Mouse (Mus musculus) stomach, embryonic 14.5 days (tissue): Measurements from ENCODE around the gene Coch. TPM values are rescaled to one million over a fixed set of nuclear protein-coding genes. Genes with fewer than 3 reads are reported as not detected.
A peak's percentile ranks its signal among the peaks of the same experiment; 100 is the strongest.
"Not testable (repeated sequence)": the region's sequence is repeated elsewhere in the genome, so short reads cannot be mapped to it uniquely, and the experiment has no call there.

Source experiments
- ATAC-seq: fragments of 200-750 bp; cut with Nextera tagmentation; 2 replicates; pipeline ENCODE4 v1.8.0; 2017; ENCODE audit warnings: low read depth, moderate TSS enrichment; ENCODE audit not compliant: insufficient number of reproducible peaks, insufficient read depth, low FRiP score
- H3K27ac ChIP-seq: fragments of 300-500 bp; sonication (generic); 2 replicates; pipeline ENCODE4 v1.5.1; 2014; ENCODE audit warnings: mild to moderate bottlenecking, low read length, moderate library complexity, mixed read lengths
- H3K27me3 ChIP-seq: fragments of 300-500 bp; sonication (generic); 2 replicates; pipeline ENCODE4 v1.6.1; 2014; ENCODE audit warnings: low read length, control low read depth, mixed read lengths; ENCODE audit not compliant: control insufficient read depth, insufficient read depth
- H3K36me3 ChIP-seq: fragments of 300-500 bp; sonication (generic); 2 replicates; pipeline ENCODE4 v1.6.1; 2014; ENCODE audit warnings: mild to moderate bottlenecking, control low read depth, low read length, moderate library complexity, mixed read lengths; ENCODE audit not compliant: control insufficient read depth, insufficient read depth
- H3K4me1 ChIP-seq: fragments of 300-500 bp; sonication (generic); 2 replicates; pipeline ENCODE4 v1.6.1; 2014; ENCODE audit warnings: low read length, control low read depth, mixed read lengths; ENCODE audit not compliant: control insufficient read depth, insufficient read depth
- H3K4me2 ChIP-seq: fragments of 300-500 bp; sonication (generic); replicated peaks from 2 replicates; pipeline ENCODE4 v1.6.1; 2014; ENCODE audit warnings: low read depth, low read length, control low read depth
- H3K4me3 ChIP-seq: fragments of 300-500 bp; sonication (generic); 2 replicates; pipeline ENCODE4 v1.5.1; 2014; ENCODE audit warnings: low read depth, low read length, control low read depth
- H3K9ac ChIP-seq: fragments of 300-500 bp; sonication (generic); replicated peaks from 2 replicates; pipeline ENCODE4 v1.6.1; 2014; ENCODE audit warnings: low read depth, mild to moderate bottlenecking, control low read depth, low read length, moderate library complexity, mixed read lengths
- H3K9me3 ChIP-seq: fragments of 300-500 bp; sonication (generic); 2 replicates; pipeline ENCODE4 v1.6.1; 2016; ENCODE audit warnings: low read depth, low read length, control low read depth; ENCODE audit not compliant: control insufficient read depth
- WGBS: fragments of 180-500 bp; shearing (Covaris S2); extraction: QIAGEN DNeasy Blood & Tissue Kit; methylation state at CpG from one replicate; pipeline ENCODE4 v1.1.7; 2014; 5-methylcytosine and 5-hydroxymethylcytosine counted together
- polyA plus RNA-seq: library from polyadenylated mRNA; unstranded; fragments of >200 nt; fragmentation: Nextera tagmentation; extraction: Ambion mirVana; gene quantifications from 2 replicates; pipeline ENCODE4 v1.2.1, GENCODE M21; 2014

Coch gene
- polyA plus RNA-seq, 1 experiment from 2014 or later = 1.6 TPM

DNA sequence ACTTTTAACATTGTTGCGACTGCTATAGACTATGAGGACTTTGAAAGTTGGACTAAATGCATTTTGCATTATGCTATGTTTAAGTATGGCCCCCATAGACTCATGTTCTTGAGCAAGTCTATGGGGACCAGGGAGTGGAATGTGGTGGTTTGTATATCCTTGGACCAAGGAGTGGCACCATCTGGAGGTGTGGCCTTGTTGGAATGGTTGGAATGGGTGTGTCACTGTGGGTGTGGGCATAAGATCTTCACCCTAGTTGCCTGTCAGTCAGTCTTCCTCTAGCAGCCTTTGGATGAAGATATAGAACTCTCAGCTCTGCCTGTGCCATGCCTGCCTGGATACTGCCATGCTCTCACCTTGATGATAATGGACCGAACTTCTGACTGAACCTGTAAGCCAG, 15.3 kb upstream of the Coch start:
- not testable (repeated sequence) for H3K36me3 ChIP-seq, H3K4me1 ChIP-seq, ATAC-seq, H3K27ac ChIP-seq, H3K9ac ChIP-seq, H3K4me3 ChIP-seq, H3K9me3 ChIP-seq, H3K4me2 ChIP-seq, H3K27me3 ChIP-seq
- WGBS = 88% methylated on average over 2 of the region's 2 CpGs

DNA sequence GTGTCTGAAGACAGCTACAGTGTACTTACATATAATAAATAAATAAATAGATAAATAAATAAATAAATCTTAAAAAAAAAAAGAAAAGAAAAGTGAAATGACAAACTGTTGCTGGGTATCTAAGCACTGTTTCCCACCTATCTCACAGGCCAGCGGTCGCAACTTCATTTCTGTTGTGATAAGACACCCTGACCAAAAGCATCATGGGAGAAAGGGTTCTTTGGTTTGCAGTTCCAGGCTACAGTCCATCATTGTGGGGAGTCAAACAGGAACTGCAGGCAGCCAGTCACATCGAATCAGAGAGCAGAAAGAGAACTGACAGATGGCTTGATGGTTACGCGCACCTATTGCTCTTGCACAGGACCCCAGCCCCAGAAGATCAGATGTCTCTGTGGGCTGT, 3.9 kb upstream of the Coch start:
- Histone ChIP-seq H3K36me3 (no peaks in the 10 kb centered on the region), H3K9ac (no peak overlapping the region), H3K4me3 (no peak overlapping the region), H3K27me3 (peaks cover 16% of the 10 kb centered on the region; the same call in 1 of the 2 replicates), H3K4me2 (no peak overlapping the region), H3K27ac (no peak overlapping the region), H3K4me1 (peaks cover 5% of the 10 kb centered on the region; the same call in 1 of the 2 replicates), H3K9me3 (peaks cover 3% of the 10 kb centered on the region; the same call in 1 of the 2 replicates)
- WGBS = 84% methylated on average over 5 of the region's 5 CpGs
- ATAC-seq = no peak

DNA sequence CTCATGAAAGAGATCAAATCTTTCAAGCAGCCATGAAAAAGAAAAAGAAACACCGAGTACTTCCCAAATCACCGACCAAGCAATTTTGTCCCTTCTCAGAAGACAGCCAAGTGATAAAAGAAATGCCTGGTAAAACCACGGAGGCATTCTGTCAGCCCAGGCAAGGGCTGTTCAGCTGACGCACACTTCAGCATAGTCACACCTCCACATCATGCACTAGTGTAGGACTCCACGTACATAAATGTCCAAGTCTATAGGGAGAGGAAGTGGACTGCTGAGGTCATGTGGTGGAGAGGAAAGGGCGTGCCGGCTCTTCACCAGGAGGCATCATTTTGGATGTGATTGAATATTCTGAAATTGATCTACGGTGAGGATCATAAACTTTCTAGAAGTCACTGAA, 1.2 kb upstream of the Coch start:
- no peak overlapping the region for H3K4me3 ChIP-seq
- H3K9me3 ChIP-seq = peaks cover 3% of the 10 kb centered on the region; the same call in 1 of the 2 replicates
- H3K27me3 ChIP-seq = peaks cover 23% of the 10 kb centered on the region; the same call in 1 of the 2 replicates
- no peak overlapping the region for H3K27ac ChIP-seq
- H3K4me1 ChIP-seq = peaks cover 5% of the 10 kb centered on the region; the same call in 1 of the 2 replicates
- no peak overlapping the region for H3K9ac ChIP-seq
- H3K36me3 ChIP-seq = no peaks in the 10 kb centered on the region
- WGBS = 71% methylated on average over 8 of the region's 8 CpGs
- no peak overlapping the region for H3K4me2 ChIP-seq
- ATAC-seq = no peak

DNA sequence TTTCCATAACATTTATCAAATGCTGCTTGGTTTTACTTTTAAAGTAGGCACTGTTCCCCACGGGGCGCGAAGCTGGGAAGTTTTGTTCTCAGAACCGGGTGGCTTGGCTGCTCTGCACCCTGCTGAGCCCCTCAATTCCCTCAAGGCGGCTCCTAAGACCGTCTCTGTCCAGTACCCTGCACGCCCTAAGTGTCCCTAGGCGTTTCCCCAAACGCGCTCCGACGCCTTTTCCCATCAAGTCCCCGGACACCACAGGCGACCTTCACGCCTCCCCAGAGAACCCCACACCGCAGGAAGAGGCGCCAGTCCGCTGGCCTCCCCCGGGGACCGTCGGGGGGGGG, 283 bp upstream of the Coch start:
- Histone ChIP-seq H3K4me3 (peak overlapping the region; percentile 60), H3K27me3 (peaks cover 23% of the 10 kb centered on the region; the same call in 1 of the 2 replicates), H3K36me3 (no peaks in the 10 kb centered on the region), H3K4me1 (peaks cover 5% of the 10 kb centered on the region; the same call in 1 of the 2 replicates), H3K9me3 (peaks cover 3% of the 10 kb centered on the region; the same call in 1 of the 2 replicates), H3K9ac (0 out of 2 replicates have a peak overlapping the region, but pooled peaks have one; percentile 21), H3K4me2 (peak overlapping the region; percentile 99), H3K27ac (no peak overlapping the region)
- 2% methylated on average over 20 of the region's 21 CpGs for WGBS
- ATAC-seq = peak; percentile 65

DNA sequence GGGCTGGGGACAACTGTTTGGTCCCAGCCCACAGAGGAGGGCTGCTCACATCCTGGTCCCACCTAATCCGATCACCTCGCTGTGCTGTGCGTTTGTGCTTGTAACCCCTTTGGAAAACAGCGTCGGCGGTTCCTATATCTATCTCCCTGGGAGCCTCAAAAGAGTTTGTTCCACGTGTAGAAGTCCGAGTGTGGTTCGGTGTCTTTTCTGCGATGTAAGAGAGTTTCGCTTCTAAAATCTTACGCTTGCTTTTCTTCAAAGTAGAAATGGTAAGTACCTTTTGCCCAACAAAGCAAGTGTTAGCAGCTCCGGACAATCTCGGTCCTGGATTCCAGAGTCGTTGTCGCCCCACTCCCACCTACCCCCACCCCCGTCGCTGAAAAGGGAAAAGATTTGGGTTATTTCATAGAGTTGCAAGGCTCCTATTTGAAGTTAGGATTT, 909 bp downstream of the Coch start:
- Histone ChIP-seq H3K4me2 (peak overlapping the region; percentile 99), H3K4me1 (peaks cover 5% of the 10 kb centered on the region; the same call in 1 of the 2 replicates), H3K9ac (no peak overlapping the region), H3K27ac (no peak overlapping the region), H3K27me3 (peaks cover 23% of the 10 kb centered on the region; the same call in 1 of the 2 replicates), H3K36me3 (no peaks in the 10 kb centered on the region), H3K4me3 (peak overlapping the region; percentile 60), H3K9me3 (peaks cover 3% of the 10 kb centered on the region; the same call in 1 of the 2 replicates)
- no peak for ATAC-seq
- WGBS = 3% methylated on average over 18 of the region's 18 CpGs

DNA sequence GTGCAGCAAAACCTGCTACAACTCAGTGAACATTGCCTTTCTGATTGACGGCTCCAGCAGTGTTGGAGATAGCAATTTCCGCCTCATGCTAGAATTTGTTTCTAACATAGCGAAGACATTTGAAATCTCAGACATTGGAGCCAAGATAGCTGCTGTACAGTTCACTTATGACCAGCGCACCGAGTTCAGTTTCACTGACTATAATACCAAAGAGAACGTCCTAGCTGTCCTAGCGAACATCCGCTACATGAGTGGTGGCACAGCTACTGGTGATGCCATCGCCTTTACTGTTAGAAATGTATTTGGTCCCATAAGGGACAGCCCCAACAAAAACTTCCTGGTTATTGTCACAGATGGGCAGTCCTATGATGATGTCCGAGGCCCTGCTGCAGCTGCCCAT, 10.2 kb downstream of the Coch start:
- Histone ChIP-seq H3K27me3 (no peaks in the 10 kb centered on the region), H3K4me1 (no peaks in the 10 kb centered on the region), H3K36me3 (peaks cover 3% of the 10 kb centered on the region; the same call in 1 of the 2 replicates), H3K4me3 (no peak overlapping the region), H3K9ac (no peak overlapping the region), H3K4me2 (no peak overlapping the region), H3K9me3 (no peaks in the 10 kb centered on the region), H3K27ac (no peak overlapping the region)
- no peak for ATAC-seq
- WGBS = 94% methylated on average over 10 of the region's 10 CpGs

DNA sequence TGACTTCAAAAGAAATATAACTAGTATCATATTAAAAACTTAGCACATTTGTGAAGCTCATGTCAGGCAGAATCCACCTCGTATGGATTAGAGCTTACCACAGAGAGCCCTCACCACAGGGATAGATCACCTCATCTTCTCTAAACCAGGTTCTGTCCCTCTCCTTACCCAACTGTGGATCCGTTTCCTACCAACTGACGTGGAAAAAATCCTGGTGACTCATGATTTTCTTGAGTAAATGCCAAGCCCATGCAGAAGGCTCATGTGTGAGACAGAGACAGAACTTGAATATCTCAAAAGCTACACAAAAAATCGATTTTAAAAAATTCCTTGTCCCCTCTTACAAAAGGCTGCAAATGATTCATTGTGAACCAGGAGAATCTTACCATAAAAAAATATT, 13.0 kb downstream of the Coch start:
- Histone ChIP-seq H3K9ac (no peak overlapping the region), H3K27ac (no peak overlapping the region), H3K4me3 (no peak overlapping the region), H3K9me3 (no peaks in the 10 kb centered on the region), H3K36me3 (peaks cover 8% of the 10 kb centered on the region), H3K4me2 (no peak overlapping the region), H3K27me3 (no peaks in the 10 kb centered on the region), H3K4me1 (no peaks in the 10 kb centered on the region)
- 81% methylated on average over 4 of the region's 4 CpGs for WGBS
- no peak for ATAC-seq

DNA sequence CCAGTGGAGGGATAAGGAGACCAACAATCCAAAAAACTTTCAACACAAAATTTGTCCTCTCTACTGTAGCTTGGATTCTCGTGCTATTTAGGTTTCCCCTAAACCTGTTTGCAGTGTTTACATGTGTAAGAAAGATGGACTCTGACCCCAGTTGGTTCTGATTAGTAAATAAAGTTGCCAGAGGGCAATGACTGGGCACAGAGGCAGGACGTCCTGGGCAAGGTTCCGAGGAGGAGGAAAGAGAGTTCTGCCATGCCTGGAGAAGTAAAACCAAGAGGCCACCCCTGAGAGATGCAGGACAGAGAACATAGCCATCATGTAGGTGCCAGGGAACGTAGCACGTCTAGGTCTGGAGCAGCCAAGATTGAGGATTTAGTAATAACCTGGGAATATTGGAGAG, 19.2 kb downstream of the Coch start:
- Histone ChIP-seq H3K9me3 (no peaks in the 10 kb centered on the region), H3K4me3 (no peak overlapping the region), H3K4me2 (no peak overlapping the region), H3K27ac (no peak overlapping the region), H3K4me1 (no peaks in the 10 kb centered on the region), H3K9ac (no peak overlapping the region), H3K27me3 (no peaks in the 10 kb centered on the region), H3K36me3 (peaks cover 40% of the 10 kb centered on the region)
- ATAC-seq = no peak
- 80% methylated on average over 5 of the region's 5 CpGs for WGBS

DNA sequence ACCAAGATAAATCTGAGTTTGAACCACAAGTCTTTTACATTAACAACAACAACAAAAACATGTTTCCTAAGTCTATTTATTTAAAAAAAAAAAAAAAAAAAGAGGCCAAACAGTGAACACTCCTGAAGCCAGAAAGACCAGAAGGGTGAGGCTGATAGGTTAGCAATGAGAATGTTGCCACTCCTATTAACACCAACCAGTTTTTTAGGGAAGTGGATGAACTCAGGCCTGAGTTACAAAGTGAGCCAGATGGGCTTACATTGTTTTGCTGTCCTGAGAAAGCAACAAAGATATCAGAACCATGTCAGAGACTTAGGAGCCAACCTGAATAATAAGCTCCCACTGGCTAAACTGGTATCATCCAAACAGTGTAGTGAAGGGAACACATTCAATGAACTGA, 27.4 kb downstream of the Coch start:
- no peak for ATAC-seq

More for the DNA sequence above, 27.4 kb downstream of the Coch start:
- no peaks in the 10 kb centered on the region for H3K4me1 ChIP-seq
- no peak overlapping the region for H3K4me3 ChIP-seq
- no peak overlapping the region for H3K9ac ChIP-seq
- H3K4me2 ChIP-seq = no peak overlapping the region
- peaks cover 25% of the 10 kb centered on the region for H3K36me3 ChIP-seq
- H3K27ac ChIP-seq = no peak overlapping the region
- H3K9me3 ChIP-seq = no peaks in the 10 kb centered on the region
- H3K27me3 ChIP-seq = no peaks in the 10 kb centered on the region
